In genomic region chr13:78427141-78428083, GRCm38 (mm10) we compare ENCODE assay signal across 9 mouse cellular contexts.
DNase-seq lines count a peak whose midpoint lies in the region; ATAC-seq lines count a peak whose summit lies in the region.
"Had no signal": no experiment of that assay in that cellular context is flagged by ENCODE, and none has a peak within 500 bp of the region (broad histone marks: within the 10 kb centered on the region; RNA-seq: fewer than 3 reads in every experiment).

No protein-coding gene starts in this region.

- no peak overlapping the region for H3K27ac ChIP-seq in heart, embryonic 13.5 days (replicated peaks)
- H3K27ac ChIP-seq in lung, embryonic 16.5 days (ENCODE audit: low read length) = peak overlapping the region; percentile 7; the same call in 1 of the 2 replicates

- DNase-seq in heart, postnatal 36 days = no peak
- DNase-seq in cerebellum, postnatal 10 days = peak; percentile 56 to 60
- peak; percentile 46 to 65 for DNase-seq in frontal cortex, postnatal 36 days (ENCODE audit: low spot score in 2 of 2)
- DNase-seq in layer of hippocampus, adult 9-11 months = peak; percentile 30
- peak; percentile 24 to 39 for DNase-seq in right cerebral cortex, postnatal 36 days (ENCODE audit: low spot score in 2 of 2)

- H3K4me2 ChIP-seq in heart, embryonic 13.5 days = peak overlapping the region; percentile 80
- peak overlapping the region; percentile 47 for H3K4me2 ChIP-seq in lung, embryonic 16.5 days (ENCODE audit: low read depth, low read length)

- peak overlapping the region; percentile 50 for H3K4me3 ChIP-seq in heart, embryonic 13.5 days
- H3K4me3 ChIP-seq in lung, embryonic 16.5 days (ENCODE audit: low read length) = peak overlapping the region; percentile 18

- ATAC-seq in heart, embryonic 13.5 days (ENCODE audit: extremely low read depth, insufficient number of reproducible peaks, low FRiP score, low TSS enrichment) = no peak
- ATAC-seq in lung, embryonic 16.5 days (ENCODE audit: low read depth) = peak; percentile 69
- no peak for ATAC-seq in CD4-positive, CD25-positive, alpha-beta regulatory T cell, adult 4 months

- no peaks in the 10 kb centered on the region for H3K36me3 ChIP-seq in heart, embryonic 13.5 days
- H3K36me3 ChIP-seq in lung, embryonic 16.5 days (ENCODE audit: control insufficient read depth, insufficient read depth, low read length) = no peaks in the 10 kb centered on the region

- no peaks in the 10 kb centered on the region for H3K9me3 ChIP-seq in heart, embryonic 13.5 days
- H3K9me3 ChIP-seq in lung, embryonic 16.5 days (ENCODE audit: control insufficient read depth, low read length) = no peaks in the 10 kb centered on the region

- WGBS in heart, embryonic 13.5 days = 9% methylated on average over 24 of the region's 24 CpGs
- 15% methylated on average over 24 of the region's 24 CpGs for WGBS in lung, embryonic 16.5 days

- peak overlapping the region; percentile 67 for H3K9ac ChIP-seq in heart, embryonic 13.5 days
- peak overlapping the region; percentile 10; the same call in 1 of the 2 replicates for H3K9ac ChIP-seq in lung, embryonic 16.5 days (ENCODE audit: low read length)

- H3K4me1 ChIP-seq in heart, embryonic 13.5 days = peaks cover 14% of the 10 kb centered on the region
- H3K4me1 ChIP-seq in lung, embryonic 16.5 days (replicated peaks; ENCODE audit: control insufficient read depth, insufficient read depth, low read length) = peaks cover 15% of the 10 kb centered on the region

- intact Hi-C loops in heart, postnatal 36 days (cut with DNase I) = no loop called here

- no peaks in the 10 kb centered on the region for H3K27me3 ChIP-seq in heart, embryonic 13.5 days (replicated peaks)
- no peaks in the 10 kb centered on the region for H3K27me3 ChIP-seq in lung, embryonic 16.5 days (ENCODE audit: control insufficient read depth, insufficient read depth, low read depth, low read length)
- H3K27me3 ChIP-seq: CH12.LX had no signal

Comparison
In these comparisons a context has a peak if more than half of its experiments do, and no peak if none do; other contexts are left out.
1. DNase-seq: peak in cerebellum, postnatal 10 days (2 of 2), frontal cortex, postnatal 36 days (2 of 2), layer of hippocampus, adult 9-11 months (single experiment) and right cerebral cortex, postnatal 36 days (2 of 2); none in heart, postnatal 36 days (0 of 2).